Mouse (Mus musculus): ENCODE results near the gene Cend1.

DNA sequence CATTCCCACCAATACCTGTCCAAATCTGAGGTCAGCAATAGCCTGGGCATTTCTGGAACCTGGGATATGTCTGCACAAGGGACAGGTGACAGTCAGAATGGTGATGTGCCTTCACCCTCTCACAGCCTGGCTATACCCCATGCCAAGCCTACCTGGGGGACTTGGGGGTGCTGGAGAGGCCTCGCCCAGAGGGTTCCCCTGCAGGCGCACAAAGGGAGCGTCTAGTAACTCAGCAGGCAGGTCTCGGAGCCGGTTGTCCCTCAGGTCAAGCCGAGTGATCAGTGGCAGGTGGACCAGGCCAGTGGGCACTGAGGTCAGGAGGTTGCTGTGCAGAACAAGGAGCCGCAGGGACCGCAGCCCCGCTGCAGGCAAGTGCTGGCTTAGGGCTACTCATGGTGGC, 12.2 kb upstream of the Cend1 start:
- TF ChIP-seq EP300 (IDR thresholded peaks at IDR 0.05) = no peak
- TF ChIP-seq CTCF (IDR thresholded peaks at IDR 0.05) = no peak
